Mouse (Mus musculus) retina, postnatal 1 day (tissue): ENCODE results near the gene Atl3.
"Not testable (repeated sequence)": the region's sequence is repeated elsewhere in the genome, so short reads cannot be mapped to it uniquely, and the experiment has no call there.

Experiments
- DNase-seq: peaks from one replicate; pipeline ENCODE4 v3.0.0-alpha.2; 2012

Atl3 gene

DNA sequence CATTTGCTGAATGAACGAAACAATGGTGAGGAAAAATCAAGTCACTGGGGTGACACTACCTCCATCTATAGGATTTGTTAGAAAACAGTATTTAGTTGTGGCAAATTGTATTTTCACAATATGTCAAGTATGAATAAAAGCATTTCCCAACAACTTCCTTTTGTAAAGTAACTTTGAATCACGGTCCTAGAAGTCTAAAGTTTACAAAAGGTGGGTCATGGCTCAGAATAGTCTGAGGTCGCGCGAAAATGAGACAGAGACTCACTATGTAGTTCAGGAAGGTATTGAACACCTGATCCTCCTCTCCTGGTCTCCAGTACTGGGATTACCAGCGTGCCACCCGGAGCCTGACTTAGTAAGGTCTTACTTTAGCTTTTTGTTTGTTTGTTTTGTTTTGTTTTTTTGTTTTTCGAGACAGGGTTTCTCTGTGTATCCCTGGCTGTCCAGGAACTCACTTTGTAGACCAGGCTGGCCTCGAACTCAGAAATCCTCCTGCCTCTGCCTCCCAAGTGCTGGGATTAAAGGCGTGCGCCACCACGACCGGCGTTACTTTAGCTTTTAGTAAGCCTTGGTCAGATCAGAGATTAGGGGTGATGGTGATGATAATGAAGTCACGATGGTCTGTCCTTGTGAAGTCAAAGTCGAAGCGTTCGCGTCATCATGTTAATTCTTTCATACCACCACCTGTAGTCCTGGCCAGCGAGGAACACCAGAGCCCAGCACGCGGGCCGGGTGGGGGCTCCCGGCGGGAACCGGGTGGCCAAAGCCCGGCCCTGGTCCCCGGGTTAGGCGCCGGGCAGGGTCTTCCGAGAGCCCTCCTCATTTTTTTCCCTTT is at the start of gene Atl3:
Gene Atl3, plus strand, starts transcription at position 689 of the 835 bp plus-strand sequence.
- no peak for DNase-seq

DNA sequence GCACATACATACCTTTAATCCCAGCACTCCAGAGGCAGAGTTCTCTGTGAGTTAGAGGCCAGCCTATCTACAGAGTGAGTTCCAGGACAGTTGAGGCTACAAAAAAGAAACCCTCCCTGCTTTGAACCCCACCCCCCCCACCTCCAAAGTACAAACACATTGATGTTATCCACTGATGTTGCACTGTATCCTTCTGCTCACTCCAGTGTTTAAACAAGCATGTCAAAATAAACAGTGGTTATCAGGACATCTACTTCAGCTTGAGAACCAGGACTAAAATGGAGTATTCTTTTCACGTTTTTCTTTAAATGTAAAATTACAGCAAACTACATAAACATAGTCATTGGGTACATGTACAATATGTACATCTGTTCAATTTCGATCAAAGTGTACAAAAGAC is 48.7 kb upstream of the Atl3 start:
- DNase-seq: no peak

DNA sequence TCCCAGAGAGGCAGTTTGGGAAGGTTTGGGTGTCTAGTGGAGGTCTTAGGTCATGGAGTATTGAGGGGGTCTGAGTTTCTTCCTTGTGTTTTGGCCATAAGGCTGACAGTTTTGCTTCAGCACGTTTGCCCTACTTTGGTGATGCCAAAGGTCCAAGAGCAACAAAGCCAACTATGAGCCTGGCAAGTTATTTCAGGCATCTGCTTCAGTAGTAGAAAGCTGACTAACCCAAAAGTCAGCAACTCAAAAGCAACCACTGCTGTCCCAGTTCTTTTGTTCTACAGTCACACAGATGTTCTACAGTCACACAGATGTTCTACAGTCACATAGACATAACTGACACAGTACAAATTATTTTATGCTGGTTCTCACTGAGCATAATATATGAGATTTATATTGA is 48.2 kb upstream of the Atl3 start:
- no peak for DNase-seq

DNA sequence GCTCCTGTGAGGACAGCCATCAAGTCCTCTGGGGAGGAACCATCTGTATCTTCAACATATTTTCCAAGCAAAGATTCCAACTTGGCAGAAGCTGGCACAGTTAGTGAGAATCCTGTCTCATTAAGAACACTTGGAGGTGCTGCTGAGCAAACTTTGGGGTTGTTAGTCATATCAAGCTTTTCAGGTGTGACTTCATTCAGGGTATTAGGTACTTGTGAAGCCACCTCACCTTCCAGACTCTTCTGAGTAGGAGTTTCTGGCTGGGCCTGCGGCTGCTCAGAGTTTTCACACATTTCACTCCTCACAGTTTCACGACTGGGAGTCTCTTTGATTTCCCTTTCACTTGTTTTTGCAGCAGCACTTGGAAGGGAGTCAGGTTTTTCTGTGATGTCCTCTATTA is 37.0 kb upstream of the Atl3 start:
- DNase-seq: no peak

DNA sequence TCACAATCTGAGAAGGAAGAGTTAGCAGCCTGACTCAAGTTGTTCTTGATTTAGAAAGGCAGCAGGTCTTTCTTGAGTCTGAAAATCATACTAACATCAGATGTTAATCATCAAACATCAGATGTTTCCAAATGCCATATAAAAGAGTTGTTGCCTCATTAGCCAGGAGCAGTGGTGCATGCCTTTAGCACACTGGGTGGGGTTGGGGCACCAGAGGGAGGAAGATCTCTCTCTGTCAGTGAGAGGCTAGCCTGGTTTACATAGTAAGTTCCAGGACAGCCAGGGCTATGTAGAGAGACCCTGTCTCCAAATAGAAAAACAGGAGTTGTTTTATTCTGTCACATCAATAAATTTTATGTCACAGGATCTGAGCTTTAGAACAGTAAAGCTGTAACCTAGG is 34.9 kb upstream of the Atl3 start:
- DNase-seq: no peak

DNA sequence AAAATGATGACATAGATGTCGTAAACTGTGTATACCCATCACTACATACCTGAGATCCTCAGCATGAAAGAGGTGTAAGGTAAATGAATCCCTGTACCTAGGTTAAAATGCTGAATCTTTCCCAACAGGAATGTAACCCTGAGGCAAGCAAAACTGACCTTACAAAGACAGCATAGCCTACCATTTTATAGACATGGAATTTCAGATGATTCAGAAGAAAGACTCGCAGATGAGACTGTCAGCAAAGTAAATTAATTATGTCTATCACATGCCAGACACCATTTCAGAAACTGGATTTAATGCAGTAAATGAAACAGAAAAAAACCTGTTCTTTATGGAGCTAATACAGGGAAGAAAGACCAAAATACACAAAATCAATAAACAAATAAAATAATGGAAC is 34.5 kb upstream of the Atl3 start:
- no peak for DNase-seq

DNA sequence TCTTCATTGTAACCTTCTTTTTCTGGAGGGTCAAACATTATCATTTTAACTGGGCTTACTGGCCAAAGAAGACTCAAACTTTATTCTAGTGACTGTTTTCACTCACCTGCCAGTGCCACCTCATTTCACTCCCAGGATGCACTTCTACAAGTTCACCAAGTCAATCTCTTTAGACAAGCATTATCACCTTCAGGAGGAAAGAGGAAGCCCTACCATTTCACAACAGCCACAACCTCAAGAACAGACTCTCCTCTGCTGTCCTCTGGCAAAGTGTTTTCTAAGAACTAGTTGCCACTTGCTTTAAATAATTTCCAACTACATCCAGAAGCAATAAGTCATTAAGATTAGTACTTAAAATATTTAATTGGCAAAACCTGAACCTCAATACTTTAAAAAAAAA is 25.9 kb upstream of the Atl3 start:
- DNase-seq: no peak

DNA sequence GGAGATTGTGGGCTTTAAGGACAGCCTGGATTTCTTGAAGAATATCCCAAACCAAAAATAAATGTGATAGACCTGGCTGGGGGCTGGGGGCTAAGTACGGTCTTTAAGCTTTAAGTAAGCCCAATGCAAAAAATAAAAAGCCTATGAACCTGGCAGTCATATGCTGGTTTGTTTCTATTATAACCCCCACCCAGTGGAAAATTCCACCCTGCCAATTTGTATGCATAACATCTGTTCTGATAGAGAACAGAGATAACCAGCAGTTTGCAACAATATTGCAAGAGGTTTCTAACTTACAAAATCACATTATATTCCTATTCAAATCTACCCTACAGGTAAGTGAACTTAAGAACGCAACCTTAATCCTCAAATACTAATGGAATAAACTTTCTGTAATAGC is 23.2 kb upstream of the Atl3 start:
- no peak for DNase-seq

DNA sequence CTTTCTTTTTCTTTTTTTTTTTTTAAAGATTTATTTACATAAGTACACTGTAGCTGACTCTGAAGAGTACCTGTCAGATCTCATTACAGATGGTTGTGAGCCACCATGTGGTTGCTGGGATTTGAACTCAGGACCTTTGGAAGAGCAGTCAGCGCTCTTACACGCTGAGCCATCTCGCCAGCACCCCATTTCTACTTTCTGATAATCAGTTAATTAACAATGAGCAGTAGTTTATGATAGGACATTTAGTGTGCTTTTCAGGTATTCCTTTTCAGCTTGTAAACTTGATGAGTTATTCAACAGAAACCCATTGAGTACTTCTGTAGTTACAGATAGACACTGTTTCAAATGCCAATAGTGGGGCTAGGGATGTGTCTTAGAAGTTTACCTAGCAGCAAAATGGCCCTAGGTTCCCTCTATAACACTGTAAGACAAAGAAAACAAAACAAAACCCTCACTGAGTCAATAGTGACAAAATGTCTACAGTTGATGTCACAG is 14.0 kb upstream of the Atl3 start:
- no peak for DNase-seq

DNA sequence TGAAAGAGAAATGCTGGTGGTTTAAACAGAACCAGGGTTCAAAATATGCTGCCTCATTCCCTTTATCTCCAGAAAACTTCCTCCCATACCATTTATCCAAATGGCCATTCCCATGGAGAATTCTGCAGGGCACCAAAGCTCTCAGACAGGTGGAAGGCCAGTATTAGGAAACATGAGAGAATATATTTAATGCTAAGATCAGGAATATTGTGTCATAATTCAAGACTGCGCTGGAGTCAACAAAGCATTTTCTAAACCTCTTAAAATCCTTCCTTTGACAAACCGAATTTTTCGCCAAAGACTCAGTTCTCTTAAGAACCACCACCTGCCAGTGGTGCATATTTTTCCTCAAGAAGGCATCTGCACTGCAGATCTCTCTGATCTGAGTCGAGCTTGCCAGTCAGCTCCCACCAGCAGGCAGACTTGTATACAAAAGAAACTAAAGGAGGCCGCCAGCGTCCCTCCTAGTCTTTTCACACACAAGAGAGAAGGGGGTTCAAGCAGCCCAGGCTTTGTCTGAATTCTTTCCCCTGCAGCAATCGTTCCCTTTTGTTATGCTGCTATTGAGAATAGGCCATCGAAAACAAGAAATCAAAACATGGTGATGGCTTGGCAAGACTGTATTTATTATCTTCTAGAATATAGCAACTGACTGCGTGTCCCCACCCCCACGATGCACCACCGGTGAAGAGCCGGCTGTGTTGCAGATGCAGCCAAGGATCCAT is 12.1 kb upstream of the Atl3 start:
- DNase-seq: peak; percentile 64

DNA sequence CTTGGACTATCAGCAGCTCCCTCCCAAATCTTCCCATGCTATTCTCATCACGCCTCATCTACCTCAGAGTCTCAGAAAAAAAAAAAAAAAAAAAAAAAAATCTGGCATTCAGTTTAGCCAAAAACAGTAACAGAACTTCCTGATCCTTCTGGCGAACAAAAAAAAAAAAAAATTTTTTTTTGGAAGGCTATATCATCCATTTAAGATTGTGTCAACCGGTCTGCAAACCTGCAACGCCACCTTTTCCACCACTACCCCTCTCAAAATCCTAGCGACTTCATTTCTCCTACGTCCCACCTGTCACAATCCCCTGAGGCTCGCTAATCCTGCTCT is 11.6 kb upstream of the Atl3 start:
- DNase-seq: no peak

DNA sequence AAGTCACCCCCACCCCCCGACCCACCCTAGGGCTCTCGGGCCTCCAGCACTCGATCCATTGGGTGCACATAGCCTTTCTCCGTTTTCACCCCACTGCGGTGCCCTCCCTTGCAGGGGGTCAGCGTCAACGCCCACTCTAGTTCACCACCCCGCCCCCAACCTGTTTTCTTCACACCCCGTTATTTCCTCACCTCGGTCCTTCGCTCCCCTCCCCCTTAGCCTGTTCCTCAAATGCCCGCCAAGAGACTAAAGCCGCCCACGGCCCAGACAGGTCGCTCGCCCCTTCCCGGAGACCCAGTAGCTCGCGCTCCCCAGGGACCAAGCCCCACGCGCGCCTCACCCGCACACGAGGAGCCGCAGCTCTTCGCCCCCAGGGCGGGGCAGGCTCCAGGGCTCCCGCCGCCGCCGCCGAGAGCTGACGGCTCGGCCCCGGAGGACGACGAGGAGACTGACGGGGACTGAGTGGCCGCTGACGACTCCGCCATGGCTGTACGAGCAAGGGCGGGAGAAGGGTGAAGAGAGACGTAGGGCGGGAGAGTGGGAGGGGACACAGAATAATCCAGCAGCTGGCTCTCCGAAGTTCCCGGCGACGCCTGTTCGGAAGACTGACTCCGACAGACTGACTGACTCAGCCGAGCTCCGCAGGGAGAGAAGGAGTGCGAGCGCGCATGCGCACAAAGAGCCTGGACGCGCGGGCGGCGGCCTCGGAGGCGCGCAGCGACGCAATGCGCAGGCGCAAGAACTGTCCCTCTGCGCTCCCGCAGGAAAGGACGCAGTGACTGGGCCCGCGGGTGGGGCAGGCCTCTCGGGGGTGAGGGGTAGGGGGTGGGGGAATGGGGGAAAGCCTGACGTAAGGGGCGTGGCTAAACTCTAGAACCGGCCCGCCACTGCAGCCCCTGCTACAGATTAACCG is 11.0 kb upstream of the Atl3 start, which contains the start of gene Rtn3:
Gene Rtn3, minus strand, starts transcription at position 683 of the 913 bp plus-strand sequence.
- peak; percentile 98 for DNase-seq

DNA sequence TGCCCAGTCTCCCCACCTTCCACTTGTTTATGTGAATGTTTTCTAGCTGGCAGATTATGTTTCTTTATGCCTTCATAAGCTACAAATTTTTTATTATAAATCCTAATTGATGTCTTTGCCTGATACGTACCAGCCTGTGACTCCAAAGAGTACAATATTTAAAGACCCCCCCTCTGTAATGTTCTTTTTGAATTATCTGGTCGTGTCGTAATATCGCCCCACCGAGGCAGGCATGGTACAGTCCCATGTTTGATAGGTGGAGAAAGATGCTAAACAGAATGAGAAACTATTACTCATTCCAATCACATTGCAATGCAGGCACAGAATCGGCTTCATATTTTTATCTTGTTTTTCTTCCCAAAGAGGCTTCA is 10.3 kb upstream of the Atl3 start:
- no peak for DNase-seq

DNA sequence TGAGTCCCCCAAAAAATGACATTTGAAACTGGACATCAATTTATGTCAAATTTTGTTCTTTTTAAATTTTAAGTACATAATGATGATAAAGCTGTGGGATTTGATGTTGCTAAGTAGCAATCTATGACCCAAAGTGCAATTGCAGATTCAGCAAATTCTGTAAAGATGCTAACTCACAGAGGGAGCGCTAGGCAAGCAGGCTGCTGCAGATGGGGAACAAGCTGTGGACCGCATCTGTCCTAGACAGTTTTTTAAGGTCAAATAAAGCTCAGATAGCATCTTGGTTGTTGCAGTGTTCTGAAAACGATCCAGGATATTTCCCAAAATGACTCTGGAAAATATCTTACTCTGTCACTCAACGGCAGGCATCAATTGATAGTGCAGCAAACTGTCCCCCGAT is 9.8 kb upstream of the Atl3 start:
- no peak for DNase-seq

DNA sequence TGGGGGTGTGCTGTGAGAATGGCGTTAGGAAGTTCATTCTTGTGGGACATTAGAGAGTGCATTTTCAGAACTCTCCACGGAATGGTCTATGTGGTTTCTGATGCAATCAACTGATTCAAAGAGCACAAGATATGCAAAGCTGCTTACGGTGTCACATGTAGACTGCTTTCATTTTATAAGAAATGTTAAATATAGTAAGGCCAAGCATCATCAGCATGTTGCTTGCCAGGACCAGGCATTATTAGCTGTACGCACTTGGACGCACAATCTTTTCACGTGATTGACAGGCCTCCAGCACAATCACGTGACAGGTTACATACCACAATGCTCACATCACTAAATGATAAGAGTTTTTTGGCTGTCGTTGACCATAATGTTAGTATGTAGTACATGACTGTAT is 6.2 kb upstream of the Atl3 start:
- DNase-seq: no peak

DNA sequence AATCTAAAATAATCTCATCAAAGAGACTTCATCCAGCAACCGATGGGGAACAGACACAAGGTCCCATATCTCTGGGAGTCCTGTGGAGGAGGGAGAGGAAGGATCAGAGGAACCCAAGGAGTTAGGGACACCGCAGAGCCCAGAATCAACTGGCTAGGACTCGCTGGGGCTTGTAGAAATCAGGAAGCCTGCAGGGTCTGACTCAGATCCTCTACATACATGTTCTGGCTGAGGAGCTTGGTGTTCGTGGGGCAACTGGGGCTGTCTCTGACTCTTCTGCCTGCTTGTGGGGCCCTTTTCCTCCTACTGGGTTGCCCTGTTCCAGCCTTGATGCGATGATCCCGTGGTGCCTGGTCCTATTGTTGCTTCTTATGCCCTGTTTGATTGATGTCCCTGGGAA is 1.9 kb upstream of the Atl3 start:
- DNase-seq: no peak

DNA sequence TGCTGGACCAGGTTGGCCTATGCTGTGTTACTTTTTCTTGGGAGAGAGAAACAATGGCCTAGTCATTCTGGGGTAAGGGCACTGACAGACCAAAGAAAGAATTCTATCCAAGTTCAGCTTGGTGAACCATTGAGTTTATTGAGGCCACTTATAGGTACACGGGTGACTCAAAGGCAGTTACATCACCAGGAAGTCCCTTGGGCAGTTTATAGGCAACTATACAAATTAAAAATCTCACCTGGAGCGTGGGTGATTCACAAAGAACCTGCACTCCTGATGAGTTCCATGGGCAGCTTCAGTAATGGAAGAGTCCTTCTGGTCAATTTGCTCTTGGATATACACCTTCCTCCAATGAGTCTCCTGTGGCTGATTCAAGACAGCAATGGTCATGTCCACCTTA is 1.2 kb upstream of the Atl3 start:
- no peak for DNase-seq

DNA sequence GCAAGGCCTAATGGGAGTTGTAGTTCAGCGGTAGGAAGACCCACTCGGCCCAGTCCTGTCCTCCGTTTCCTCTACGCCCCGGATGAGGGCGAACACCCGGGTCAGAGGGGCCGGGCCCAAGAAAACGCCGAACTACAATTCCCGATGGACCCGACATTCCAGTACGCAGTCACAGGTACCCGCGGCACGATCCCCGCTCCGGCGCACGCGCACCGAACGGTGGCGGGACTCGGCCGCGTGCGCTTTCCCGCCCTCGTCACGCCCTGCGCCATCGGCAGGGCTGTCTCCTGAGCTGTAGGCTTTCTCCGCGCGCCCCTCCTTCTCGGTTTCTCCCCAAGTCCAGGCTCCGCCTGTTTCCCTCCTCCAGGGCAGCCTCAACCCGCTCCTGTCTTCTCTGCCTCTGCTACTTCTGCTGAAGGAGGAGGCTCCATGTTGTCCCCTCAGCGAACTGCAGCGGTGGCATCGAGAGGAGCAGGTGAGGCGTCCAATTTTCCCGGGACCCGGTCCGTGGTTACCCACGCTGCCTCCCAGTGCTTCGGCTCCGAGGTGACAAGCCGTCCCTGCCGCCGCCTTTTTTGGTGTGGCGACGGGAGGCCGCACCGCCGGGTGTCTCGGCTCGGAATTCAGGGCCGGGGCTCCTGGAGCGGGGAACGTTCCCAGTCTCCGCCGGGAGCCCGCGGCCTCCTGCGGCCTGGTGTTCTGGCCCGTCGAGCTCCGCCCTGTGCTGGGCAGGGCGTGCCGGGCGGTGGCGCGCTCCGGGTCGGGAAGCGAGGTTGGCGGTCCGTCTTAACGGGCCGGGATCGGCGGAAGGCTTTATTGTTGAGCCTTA is 561 bp downstream of the Atl3 start:
- peak; percentile 98 for DNase-seq

DNA sequence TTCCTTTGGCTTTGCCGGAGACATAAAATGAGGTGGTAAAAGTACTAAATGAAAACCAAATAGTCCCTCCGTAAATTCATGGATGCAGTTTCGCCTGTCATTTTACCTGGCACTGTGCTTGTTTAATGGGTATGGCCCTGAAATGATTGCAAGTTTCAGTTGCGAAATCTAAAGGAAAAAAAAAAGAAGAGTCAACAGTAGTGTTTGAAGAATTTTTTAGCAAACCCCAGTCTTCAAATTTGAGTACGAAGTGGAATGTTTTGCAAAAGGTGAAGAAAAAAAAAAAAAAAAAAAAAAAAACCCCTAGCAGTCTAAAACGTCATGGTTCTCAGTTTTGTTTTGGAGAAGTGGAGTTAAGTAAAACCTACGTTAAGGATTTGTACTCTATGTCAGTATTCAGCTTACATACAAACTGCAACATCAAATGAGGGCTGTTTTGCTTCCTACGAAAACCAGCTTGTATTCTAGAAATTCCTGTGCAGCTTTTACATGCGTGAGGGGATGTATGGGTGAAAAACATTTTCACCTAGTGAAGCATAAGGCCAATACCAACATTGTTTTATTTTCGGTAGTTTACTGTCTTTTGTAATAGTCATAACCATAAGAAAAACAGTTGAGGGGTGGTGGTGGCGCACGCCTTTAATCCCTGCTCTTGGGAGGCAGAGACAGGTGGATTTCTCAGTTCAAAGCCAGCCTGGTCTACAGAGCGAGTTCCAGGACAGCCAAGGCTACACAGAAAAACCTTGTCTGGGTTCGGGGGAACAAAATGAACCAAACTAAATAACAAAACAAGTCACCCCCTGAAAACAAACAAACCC is 1.6 kb downstream of the Atl3 start:
- no peak for DNase-seq

DNA sequence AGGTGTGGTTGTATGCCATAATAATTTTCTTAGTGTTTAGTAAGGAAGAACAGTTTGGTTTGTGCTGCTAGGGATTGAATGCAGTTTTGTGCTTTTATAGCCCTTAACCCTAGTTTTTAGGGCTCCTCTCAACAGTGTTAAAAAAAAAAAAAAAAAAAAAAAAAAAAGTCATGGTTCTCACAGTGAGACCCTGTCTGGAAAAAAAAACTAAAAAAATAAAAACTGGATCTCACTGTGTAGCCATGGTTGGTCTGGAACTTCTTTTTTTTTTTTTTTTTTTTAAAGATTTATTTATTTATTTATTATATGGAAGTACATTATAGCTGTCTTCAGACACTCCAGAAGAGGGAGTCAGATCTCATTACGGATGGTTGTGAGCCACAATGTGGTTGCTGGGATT is 2.2 kb downstream of the Atl3 start:
- not testable (repeated sequence) for DNase-seq

DNA sequence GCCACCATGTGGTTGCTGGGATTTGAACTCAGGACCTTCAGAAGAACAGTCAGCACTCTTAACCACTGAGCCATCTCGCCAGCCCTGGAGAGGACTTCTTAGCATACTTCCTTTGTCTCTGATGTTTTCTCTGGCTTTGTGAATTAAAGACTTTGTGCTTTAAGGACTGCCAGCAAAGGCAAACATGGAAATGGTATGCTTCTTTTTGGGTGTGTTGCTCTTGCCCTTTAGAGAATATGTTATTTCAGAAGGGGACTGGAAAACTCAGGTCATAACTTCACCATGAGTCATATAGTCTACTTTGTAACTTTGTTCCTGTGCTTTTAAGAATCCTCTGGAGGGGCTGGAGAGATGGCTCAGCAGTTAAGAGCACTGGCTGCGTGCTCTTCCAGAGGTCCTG is 5.0 kb downstream of the Atl3 start:
- no peak for DNase-seq

DNA sequence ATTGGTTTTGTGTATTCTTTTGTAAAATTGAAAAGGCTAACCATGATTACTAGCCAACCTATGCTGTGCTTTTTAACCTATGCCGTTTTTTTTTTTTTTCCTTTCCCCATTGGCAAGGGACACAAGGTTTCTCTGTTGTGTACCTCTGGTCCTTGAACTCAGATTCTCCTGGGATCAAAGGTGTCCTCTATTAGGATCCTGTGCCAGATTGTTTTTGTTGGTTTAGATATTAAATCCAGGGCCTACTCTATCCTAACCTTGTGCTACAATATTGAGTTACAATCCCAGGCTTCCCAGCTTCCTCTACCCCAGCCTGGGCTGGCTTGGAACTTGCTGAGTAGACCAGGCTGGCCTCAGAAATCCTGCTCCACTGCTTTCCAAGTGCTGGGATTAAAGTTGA is 6.9 kb downstream of the Atl3 start:
- no peak for DNase-seq
